Mouse (Mus musculus): Measurements from ENCODE around the gene Emc4.

The Emc4 gene

DNA sequence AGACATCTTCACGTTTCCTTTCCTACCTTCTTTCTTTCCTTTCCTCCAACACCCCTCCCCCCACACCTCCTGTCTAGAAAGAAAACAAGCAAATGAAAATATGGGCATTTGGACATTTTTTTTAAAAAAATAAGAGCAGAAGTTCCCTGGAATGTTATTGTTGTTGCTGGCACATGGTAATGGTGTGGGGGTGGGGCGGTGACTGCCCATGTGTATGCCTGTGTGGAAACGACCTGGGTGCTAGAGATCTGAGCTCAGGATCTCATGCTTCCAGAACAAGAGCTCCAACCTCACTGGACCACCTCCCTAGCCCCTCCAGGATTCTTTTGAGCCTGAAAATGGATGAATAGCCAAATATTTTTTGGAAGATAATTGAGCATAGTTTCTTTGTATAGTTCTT, 26.7 kb downstream of the Emc4 start:
- in situ Hi-C loops (cut with MboI, MseI): no loop called here

DNA sequence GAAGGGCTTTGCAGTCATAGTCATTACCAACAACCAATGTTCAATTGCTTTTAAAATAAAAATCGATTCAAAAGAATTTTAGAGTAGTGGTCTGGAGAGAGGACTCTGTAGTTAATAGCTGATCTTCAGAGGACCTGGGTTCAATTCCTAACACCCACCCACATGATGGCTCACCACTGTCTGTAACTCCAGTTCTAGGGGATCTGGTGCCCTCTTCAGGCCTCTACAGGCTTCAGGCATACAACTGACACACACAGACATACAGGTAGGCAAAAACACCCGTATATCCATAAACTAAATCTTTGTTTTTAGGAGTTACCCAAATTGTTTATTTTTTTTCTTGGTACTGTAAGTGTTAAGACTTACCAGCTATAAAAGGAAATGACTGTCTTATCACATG, 28.1 kb downstream of the Emc4 start:
- in situ Hi-C loops (cut with MboI, MseI): no loop called here

- in situ Hi-C loops (cut with MboI, MseI): no loop called here
These were observed 30.6 kb downstream of the Emc4 start for GRCm38 (mm10) chr2:112337211-112337610.

GRCm38 (mm10) chr2:112332051-112332898, 35.6 kb downstream of the Emc4 start:
- in situ Hi-C loops (cut with MboI, MseI): no loop called here

- in situ Hi-C loops (cut with MboI, MseI): no loop called here
These were observed 39.6 kb downstream of the Emc4 start for GRCm38 (mm10) chr2:112328069-112328777.

GRCm38 (mm10) chr2:112318905-112319304, 48.9 kb downstream of the Emc4 start:
- in situ Hi-C loops (cut with MboI, MseI): no loop called here

DNA sequence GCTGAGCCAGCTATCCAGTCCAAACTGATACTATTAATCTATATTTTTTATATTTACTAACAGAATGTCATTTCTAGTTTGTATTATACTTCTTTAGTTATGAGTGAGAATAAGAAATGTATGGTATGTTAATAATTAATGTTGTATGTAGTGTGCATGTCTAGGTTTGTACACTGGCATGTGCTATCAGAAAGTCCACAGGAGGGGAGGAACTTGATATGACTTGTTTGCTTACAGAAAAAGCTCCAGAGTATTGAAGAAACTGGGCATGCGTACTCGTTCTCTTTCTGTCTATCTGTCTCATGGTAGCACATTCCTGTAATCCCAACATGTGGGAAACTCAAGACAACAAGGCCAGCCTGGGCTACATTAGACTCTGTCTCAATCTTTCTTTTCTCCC, 49.6 kb downstream of the Emc4 start:
- in situ Hi-C loops (cut with MboI, MseI): no loop called here

DNA sequence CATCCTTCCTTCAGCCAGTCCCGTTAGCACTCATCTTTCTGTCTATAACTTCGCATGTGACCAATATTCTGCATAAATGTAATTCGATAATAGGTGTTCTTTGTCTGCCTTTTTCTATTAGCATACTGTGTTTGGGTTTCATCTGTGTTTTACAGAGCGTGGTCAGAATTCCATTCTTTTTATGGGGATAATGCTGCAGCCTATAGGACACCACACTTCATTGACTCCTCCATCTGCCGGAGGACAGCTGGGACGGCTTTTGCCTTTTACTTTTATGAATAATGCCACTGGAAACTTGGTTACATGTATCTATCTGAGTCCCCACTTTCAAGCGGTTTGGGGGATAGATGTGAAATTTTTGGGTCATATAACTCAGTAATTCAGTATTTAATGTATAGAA, 52.2 kb downstream of the Emc4 start:
- in situ Hi-C loops (cut with MboI, MseI): no loop called here

Data from T-helper 2 cell (primary cell).